Mouse (Mus musculus) heart, adult 18-20 months (tissue): ENCODE measurements around the gene Atp6v0c. TPM values are rescaled to one million over a fixed set of nuclear protein-coding genes. Genes with fewer than 3 reads are reported as not detected.

ENCODE experiments used
- DNase-seq, 2 experiments: peaks; one replicate each; pipeline ENCODE4 v3.0.0; 2021 to 2022; ENCODE audit warnings: mixed read lengths in 1 of 2
- total RNA-seq, 2 experiments: library from RNA; stranded (reverse); gene quantifications; 2 replicates each; pipeline ENCODE4 v1.2.3; 2021

Atp6v0c gene
- total RNA-seq, 2 experiments from 2014 or later, result 241 to 255 TPM

- DNase-seq, result no peak
Observed at GRCm38 (mm10) chr17:24199252-24199651, 29.8 kb upstream of the Atp6v0c start.

GRCm38 (mm10) chr17:24197032-24197824 is 27.7 kb upstream of the Atp6v0c start:
- DNase-seq, result no peak

DNA sequence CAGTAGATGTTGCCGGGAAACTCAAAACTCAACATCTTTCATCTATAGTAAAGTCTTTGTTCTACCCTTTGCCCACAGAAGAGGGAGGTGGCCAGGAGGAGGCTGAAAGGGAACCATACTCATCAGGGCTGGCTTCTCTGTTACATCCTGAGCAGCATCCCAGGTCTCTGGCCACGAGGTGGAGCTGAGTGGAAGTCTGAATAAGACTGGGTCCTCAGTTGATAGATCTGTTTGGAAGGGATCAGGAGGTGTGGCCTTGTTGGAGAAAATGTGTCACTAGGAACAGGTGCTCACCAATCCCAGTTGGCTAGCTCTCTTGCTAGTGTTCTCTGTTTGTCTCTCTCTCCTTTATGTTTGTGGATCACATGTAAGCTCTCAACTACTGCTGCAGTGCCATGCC is 25.8 kb upstream of the Atp6v0c start:
- no peak for DNase-seq

- no peak for DNase-seq
Observed at GRCm38 (mm10) chr17:24193769-24194168, 24.3 kb upstream of the Atp6v0c start.

DNA sequence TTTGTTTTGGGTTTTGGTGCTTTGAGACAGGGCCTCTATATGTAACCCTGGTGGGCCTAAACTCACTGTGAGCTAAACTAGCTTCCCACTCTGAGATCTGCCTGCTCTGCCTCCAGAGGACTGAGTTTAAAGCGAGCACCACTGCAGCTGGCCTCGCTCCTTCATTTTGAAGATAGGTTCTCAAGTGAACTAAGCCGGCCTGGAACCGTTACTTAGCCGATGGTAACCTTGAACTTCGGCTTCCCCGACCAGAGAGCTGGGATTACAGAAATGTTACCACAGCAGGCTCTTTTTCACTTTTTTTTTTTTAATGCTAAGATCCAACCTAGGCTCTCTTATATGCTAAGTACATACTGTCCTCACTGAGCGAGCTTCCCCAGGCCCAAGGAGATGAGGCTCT is 23.8 kb upstream of the Atp6v0c start:
- no peak for DNase-seq

DNA sequence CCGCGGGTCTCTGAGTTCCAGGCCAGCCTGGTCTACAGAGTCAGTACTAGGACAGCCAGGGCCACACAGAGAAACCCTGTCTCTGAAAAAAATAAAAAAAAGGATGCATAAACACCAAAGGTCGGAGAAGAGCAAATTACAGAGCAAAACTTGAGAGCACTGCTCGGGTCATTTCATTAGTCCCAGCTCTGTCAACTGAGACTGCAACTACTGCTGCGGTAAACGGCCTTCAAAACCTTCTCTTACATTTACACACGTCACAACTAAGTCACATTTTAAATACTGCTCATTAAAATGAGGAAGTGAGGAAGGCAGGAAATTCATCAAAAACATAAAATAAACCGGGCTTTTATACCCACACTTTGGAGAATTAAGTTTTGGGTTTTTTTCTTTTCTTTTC is 23.3 kb upstream of the Atp6v0c start:
- DNase-seq, result no peak

- DNase-seq, result no peak
Observed at GRCm38 (mm10) chr17:24191481-24191880, 22.0 kb upstream of the Atp6v0c start.

GRCm38 (mm10) chr17:24190934-24191333 is 21.4 kb upstream of the Atp6v0c start:
- DNase-seq, result no peak

GRCm38 (mm10) chr17:24174259-24174658 is 4.8 kb upstream of the Atp6v0c start:
- no peak for DNase-seq

GRCm38 (mm10) chr17:24173423-24173822 is 3.9 kb upstream of the Atp6v0c start:
- DNase-seq, result peak; percentile 56 to 82

GRCm38 (mm10) chr17:24171738-24172137 is 2.2 kb upstream of the Atp6v0c start:
- DNase-seq, result no peak

DNA sequence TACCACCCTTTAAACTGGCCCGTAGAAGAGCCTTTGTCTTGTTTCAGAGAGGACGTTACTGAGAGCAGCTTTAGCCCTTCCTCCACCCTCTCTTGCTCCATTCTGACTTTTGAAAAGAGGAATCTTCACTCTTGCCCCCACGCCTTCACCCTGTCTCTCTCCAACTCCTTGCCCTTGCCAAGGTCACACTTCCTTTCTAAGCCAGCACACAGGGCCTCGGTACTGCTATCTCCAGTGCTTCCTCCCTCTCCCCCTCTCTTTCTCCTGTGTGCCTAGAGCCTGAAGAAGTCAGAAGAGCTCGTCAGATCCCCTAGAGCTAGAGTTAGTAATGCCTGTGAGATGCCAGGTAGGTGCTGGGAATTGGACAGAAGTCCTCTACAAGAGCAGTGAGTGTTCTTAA is 1.2 kb upstream of the Atp6v0c start:
- DNase-seq, result no peak

DNA sequence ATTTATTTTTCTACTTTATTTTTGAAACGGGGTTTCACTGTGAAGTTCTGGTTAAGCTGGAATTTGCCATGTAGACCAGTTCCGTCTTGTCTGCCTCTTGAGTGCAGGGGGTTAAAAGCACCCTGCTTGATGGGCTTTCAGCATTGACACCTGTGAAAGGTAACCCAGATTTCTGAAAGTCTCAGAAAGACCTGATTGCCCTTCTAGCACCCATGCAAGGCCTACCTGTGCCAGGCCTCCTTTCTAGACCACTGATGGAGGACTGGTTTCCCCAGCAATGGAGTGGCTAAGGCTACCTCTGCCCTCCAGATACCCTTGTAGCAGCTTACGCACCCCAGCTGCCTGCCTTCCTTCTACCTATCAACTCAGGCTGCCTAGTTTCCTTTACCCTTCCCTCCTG is 623 bp upstream of the Atp6v0c start:
- no peak for DNase-seq

- peak; percentile 53 to 58 for DNase-seq
Observed at GRCm38 (mm10) chr17:24168590-24169277, 768 bp downstream of the Atp6v0c start.

GRCm38 (mm10) chr17:24167891-24168505 is 1.5 kb downstream of the Atp6v0c start:
- no peak for DNase-seq

GRCm38 (mm10) chr17:24167120-24167519 is 2.4 kb downstream of the Atp6v0c start:
- DNase-seq, result no peak

DNA sequence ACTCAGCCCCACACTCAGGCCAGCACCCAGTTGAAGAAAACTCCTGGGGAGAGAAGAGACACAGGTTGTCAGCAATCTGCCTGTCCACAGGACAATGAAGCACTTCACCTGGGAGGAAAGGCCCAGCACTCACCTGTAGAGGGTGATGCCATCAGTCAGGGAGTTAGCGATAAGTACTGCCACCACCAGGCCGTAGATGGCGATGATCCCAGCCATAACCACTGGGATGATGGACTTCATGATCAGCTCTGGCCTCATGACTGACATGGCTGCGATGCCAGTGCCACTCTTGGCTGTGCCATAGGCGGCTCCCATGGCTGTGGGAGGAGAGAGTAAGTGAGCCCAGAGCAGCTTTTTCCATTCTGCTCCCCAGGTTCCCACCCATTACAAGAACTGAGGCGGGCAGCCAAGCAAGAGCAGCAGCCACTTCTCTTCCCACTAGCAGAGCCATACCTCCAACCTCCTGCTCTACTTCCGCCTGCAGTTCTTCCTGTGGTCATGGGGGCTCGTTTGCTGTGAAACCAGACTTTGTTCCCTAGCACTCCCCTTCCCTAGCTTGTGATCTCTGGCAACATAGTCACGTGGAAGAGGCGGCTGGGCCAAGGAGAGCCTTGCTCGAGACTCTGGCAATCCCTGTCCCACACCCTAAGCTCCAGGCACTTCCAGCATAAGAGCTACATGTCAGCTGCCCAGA is 4.8 kb downstream of the Atp6v0c start:
- peak in 1 of 2 experiments; percentile 51 for DNase-seq

- DNase-seq, result peak; percentile 96 to 97
Observed at GRCm38 (mm10) chr17:24163176-24163962, 6.1 kb downstream of the Atp6v0c start, which contains the start of gene Amdhd2. Gene Amdhd2, minus strand, starts transcription at chr17:24163766.

- peak; percentile 36 to 57 for DNase-seq
Observed at GRCm38 (mm10) chr17:24162584-24163175, 6.8 kb downstream of the Atp6v0c start.

DNA sequence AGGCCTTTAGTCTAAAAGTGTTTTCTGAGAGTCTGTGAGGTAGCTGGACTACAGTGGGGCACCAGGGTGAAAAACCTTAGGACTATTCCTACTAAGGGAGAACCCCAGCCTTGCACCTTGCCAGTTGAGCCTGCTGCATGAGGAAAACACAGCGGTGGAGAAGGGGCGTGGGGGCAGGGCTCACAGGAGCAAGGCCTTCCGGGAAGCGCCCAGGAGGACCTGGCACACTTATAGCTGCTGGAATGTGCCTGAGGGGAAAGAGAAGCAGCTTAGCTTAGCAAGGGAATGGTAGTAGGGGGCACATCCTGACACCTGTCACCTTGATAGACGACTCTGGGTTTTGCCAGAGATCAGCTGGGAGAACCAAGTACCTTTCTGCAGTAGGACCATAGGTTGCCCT is 8.0 kb downstream of the Atp6v0c start:
- DNase-seq, result no peak

- DNase-seq, result no peak
Observed at GRCm38 (mm10) chr17:24157526-24157925, 12.0 kb downstream of the Atp6v0c start.
